Mouse (Mus musculus) thymus, adult 18-20 months (tissue): ENCODE data around the gene Mtcl1.

Experiments used
- DNase-seq, 2 experiments: peaks; one replicate each; pipeline ENCODE4 v3.0.0; 2022; ENCODE audit warnings: mixed read lengths in 2 of 2

Gene Mtcl1

DNA sequence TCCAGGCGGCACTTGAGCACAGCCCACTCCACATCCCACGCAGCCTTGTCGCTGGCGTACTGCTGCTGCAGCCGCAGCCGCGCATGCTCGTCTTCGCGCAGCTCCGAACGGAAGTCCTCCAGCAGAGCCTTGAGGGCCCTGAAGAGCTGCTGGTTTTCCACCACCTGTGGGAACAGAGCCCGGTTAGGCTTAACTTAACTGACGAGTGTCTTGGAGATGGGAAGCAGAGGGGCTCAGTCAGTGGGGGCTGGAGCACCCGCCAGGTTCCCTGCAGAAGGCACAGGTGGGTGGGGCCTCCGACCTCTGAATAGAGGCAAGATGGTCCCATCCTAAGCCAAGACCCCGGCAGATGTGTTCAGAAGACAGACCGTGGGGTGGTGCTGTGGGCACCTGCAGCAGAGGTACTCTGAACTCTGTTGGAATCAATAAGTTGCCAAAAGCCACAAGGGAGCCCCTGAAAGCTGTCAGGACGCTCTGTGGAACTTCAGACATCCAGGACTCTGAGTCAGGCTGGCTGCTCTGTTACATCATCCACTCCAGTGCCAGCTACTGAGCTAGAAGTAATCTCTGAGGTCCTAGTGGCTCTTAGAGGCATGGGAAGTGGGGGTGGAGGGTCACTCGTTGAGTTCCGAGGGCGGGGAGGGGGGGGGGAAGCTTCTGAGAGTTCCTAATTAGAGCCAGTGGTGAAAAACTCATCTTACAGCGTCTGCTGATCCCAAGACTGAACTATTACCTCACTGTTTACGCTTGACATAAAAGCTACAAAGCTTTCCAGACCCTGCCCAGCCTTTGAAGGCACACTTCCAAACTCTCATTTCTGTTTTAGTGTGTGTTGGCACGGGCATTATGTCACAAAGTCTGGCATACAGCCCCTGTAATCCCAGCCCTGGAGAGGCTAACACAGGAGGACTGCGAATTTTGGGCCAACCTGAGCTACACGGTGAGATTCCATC is 91.2 kb downstream of the Mtcl1 start:
- no peak for DNase-seq

DNA sequence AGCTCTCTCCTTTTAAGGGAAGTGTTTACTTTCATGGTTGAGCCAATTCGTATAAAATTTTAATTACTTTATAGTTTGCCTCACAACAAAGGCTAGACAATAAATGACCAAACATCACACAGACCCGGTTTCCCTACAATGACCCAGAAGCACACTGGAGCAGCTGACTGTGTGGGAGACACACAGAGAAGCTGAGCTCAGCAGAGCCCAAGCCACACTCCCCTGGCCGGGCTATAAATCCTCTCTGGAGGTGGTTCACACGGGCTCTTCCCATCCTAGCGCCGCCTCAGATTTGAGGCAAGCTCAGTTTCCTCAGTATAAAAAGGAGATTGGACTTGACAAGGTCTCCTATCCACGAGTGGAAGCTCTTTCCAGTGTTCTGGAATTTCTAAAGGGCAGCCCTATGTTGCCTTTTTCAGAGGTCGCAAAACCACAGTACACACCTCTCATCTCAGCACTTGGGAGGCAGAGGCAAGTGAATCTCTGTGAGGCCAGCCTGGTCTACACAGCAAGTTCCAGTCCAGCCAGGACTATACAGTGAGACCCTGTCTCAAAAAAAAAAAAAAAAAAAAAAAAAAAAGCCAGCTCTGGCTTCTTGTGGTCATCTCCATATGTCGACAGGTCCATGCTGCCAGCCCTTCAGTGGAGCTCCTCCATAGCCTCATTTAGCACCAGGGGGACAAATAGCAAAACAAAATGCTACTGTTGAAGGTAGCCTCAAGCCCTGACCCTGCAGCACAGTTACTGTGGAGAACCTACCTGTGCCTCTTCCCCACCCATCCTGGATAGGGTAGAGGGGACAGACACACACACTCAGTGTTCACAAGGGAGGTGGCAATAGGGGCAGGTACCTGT is 92.2 kb downstream of the Mtcl1 start:
- DNase-seq = no peak

DNA sequence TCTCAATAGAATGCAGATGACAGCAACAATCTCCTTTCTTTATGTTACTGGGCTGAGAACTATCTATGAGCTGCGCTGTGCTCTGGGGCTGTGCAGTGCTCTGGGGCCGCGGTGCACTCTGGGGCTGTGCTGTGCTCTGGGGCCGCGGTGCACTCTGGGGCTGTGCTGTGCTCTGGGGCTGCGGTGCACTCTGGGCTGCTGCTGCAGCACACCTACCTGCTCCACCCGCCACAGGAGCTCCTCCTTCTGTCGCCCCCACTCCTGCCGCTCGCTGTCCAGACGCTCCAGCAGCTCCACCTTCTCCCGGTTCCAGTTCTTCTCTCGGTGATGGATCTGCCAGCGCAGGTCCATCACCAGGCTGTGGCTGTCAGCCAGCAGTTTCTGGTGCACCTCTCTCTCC is 95.6 kb downstream of the Mtcl1 start:
- no peak for DNase-seq

DNA sequence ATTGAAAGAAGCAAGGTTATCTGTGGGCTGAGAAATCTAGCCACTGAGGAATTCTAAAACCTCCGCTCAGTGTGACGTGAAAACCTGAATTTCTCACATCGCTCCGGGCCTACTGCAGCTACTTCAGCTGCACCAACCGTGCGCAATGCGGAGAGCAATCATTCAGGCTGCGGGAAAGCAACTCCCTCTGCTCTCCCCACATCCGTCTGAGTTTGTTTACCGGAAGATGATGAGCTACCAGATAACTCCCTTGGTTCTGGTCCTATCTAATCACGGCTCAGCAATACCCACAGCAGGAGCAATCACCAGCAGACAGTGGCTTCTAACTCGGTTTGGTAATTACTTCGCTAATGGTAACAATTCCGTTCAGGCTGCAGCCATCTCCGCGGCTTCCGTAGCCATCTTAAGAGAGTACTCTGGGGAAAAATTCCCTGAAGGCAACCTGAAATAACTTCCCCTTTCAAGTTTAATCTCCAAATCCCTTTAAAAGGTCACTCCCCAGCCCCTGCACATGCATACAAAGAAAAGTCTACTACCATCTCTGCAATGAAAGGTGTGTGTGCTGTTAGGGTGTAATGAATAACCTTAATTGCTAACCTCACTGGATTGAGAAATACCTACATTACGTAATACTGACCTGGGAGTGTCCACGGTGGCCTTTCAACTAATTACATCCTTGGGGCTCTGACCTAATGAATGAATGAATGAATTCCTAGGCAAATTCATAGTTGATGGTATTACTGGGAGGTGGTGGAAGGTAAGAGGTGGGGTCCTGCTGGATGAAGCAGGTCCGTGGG is 96.5 kb downstream of the Mtcl1 start:
- no peak for DNase-seq

DNA sequence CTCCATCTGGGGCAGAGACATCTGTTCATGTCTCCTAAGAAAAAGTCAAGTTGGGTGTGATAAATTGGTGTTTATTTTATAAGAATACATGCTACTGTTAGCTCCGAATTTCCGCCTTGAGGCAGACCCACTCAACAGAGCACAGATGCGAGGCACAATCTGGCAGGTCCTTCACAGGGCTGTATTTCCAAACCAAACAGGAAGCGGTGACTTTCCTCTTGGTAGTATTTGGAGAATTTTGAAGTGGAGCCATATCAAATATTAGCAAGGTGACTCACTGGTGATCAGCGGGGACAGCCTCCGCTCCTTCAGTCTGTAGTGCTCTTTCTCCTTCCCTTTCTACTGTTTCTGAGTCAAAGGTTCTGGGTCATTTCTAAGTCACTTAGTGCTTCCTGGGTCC is 97.3 kb downstream of the Mtcl1 start:
- DNase-seq = no peak

DNA sequence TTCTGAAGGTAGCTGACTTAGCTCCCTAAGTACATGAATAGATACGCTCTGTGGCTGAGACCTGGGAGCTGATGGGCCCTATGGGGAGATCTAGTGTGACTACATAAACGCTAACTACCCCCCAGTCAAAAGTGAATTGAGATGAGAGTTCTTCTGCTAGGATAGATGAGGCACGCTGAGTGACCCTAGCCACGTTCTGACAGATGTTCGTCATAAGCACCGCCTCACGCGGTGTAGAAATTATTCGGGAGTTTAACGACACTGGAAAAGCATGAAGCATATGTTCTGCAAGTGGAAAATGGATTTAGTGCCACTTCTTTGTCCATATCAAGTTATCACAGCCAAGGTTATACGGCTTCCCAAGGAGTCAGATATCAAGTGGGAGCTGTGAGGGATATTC is 98.9 kb downstream of the Mtcl1 start:
- DNase-seq = no peak

DNA sequence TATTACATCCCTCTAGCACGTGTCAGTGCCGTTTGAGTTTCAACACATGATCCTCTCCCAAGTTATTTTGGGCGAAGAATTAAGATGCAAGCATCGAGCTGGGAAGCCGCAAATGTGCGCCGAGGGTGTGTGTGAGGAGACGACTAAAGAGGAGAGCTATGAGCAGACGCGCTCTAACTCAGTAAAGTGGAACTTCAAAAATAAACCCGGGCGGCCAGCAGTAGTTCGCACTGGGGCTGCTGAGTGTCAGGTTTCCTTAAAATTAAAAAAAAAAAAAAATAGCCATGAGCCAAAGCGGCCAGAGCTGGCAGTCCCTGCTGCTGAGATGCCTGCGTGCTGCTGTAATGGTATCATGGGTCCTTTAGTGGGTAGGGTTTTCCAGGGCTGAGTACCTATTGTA is 99.4 kb downstream of the Mtcl1 start:
- DNase-seq = no peak

DNA sequence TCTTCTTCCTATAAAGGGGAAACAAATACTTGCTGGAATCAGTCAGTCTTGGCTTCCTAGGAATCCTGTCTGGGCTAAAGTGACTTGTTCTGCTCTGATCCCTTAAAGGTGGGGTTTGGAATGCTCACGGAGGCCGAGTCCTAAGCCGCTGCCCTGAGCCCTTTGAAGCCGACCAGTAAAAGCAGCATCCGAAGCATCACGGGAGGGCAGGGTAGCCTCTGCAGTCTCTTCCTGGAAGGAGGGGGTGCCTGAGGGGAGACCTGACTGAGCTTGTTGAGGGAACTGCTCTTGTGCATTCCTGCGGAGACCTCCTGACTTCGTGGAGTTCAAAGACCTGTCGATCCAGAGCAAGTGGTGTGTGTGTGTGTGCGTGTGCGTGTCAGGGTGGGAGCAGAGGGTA is 103.2 kb downstream of the Mtcl1 start:
- DNase-seq = no peak

DNA sequence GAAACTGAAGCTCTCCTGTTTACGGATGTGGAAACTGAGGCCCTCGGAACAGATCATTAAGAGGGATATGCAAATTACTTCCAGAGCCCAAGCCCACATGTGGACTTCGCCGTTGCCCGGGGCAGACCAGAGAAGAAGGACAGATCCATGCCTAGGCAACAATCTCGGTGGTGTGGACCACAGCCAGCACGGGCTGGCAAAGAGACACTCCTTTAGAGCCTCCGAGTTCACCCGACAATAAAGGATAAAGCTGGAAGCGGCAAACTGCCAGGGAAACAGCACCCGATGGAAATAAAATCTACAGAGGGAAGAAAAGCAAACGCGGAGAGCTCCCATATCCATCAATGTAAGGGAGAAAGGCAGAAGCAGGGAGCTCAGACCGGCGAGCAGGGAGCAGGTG is 103.9 kb downstream of the Mtcl1 start:
- DNase-seq = no peak

DNA sequence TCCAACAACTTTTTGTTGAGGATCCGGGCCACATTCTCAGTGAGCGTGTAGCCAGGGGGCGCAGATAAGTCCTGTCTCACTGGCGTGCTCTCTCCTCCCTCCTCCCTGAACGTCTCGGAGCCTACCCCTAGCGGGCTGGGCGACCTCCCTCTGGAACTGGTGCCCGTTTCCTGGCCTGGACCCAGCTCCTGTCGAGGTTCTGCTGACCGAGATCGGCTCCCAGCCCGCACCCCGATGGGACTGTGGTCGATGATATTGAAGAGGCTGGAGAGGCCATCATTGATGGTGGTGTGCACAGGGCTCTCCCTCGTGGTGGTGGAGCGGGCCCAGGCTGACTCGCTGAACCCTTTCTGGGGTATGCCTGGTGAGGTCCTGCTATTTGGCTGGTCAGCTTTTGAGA is 106.6 kb downstream of the Mtcl1 start:
- DNase-seq = no peak

DNA sequence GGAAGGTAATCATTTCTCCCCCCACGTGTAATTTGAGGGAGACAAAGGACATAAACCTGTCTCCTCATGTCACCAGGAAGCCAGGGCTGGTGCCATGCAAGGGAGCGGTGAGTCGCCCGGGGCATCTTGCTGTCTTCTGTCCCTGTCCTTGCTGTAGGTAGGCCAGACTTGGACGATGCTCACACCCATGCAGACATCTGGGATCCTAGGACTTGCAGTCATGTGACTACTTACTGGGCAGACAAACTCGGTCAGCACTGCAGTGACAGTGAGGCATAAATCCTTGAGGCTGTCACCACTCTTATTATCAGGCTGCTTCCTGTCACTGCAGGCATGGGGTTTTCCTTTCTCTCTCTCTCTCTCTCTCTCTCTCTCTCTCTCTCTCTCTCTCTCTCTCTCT is 107.9 kb downstream of the Mtcl1 start:
- no peak for DNase-seq

DNA sequence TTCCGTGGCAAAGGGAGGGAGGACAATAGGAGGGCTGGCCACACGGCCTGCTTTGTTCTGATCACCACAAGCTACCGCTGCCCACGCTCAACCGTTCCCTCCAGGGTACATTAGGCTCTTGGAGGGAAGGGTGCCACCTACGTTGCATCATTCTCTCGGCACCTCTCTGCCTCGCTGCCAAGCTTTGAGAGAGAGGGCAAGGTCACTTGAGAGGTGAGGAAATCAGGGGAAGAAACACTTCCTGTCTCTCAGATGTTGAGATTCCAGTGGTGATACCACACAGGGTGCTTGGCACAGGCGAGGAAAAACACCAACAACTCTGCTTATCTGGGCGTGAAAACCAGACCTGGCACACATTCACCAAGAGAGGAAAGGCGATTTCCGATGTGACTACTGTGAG is 108.8 kb downstream of the Mtcl1 start:
- no peak for DNase-seq

DNA sequence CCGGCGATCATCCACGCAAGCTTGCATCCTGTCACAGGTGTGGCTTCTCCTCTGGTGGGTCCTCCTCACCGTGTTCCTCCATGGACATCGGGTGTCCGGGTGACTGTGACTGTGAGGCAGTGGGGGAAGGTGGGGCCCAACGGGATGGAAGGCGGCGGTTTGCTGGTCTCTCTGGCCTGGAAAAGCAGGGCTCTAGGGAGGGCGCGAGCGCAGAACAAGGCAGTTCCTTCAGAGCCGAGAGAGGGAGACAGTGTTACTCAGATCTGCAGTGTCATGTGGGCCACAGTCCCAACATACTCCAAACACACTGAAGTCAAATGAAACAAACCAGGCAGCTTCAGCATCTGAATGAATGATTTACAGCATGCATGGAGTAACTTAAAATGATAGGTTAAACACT is 111.6 kb downstream of the Mtcl1 start:
- no peak for DNase-seq

DNA sequence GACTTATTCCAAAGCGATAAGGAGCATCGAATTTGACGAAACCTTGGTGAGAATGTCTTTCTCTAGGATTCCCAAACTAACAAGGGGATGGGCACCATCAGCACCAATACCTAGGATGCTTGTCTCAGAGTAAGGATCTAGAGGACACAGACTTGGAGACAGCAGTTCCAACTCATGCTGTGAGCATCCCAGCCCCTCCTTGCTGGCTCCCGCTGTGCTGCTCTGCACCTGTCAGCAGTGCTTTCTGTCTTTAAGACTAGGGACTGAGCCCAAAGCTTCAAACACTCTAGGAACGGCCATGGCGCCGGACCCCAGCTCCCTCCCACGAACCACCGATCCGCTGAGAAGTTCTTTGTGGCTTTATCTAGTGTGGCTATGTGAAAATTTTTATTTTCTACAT is 114.0 kb downstream of the Mtcl1 start:
- DNase-seq = no peak

DNA sequence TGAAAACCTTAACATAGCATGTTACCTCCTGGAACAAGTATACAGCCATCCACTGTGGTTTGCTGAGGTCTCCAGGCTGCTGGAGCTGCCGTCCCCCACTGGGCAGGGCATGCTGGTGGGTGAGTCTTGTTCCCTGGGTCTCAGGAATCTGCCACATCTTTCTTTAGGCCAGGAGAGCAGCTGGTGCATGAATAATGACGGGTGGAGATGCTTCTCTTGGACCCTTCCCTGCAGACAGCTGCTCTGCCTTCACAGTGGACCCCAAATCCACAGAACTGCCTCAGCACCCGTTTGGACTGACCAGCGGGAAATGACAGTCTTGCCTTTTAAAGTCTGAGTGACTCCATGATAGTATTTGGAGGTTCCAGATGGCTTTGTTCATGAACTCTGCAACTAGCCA is 114.7 kb downstream of the Mtcl1 start:
- DNase-seq = no peak

DNA sequence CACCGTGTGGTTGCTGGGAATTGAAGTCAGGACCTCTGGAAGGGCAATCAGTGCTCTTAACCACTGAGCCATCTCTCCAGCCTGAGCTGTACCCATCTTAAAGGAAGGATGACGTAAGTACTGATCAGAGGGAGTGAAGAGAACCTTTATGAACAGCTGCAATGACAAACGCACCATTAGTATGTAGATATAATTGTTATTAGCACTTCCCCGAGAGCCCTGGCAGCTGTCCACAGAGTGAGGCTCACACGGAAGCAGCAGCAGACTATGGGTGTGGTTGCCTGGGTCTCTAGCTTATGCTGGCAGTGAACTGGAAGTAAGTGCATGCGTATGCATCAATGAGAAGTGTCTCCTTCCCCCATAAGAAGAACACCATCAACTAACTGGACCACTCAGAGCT is 118.3 kb downstream of the Mtcl1 start:
- no peak for DNase-seq

DNA sequence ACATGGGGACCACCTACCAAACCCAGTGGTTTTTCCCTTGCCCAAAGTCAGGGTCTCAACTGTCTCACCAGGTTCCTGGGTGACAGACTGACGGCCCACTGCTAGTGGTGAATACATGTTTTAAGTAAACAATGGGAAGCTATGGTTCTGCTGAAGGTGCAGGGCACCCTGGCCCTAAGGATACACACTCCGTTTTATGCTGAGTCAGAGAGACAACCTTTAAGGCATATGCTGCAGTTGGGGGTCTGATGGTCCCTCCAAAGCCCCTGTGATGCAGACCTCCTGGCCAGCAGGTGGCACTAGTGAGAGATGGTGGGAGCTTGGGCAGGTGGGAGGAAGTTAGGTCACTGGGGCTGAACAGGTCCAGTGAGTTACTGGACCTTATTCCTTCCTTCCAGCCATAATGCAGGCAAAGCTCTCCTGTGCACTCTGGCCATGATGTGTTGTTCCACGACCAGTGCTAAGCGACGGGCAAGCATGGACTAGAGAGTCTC is 123.0 kb downstream of the Mtcl1 start:
- no peak for DNase-seq

DNA sequence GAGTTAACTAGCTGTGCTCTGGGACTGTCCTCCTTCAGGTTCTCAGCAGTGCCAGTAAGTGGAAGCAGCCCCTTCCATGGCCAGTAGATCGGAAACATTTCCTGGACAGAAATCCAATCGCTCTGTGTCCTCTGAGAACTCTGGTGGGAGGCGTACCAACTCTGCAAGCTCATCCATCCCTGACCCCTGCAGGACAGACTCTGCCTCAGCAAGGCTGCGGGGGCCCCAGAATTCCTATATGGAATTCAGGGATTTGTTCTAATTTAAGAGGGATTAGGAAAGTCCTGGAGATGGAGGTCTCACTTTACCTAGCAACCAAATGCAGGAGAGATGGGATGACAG is 123.4 kb downstream of the Mtcl1 start:
- no peak for DNase-seq

DNA sequence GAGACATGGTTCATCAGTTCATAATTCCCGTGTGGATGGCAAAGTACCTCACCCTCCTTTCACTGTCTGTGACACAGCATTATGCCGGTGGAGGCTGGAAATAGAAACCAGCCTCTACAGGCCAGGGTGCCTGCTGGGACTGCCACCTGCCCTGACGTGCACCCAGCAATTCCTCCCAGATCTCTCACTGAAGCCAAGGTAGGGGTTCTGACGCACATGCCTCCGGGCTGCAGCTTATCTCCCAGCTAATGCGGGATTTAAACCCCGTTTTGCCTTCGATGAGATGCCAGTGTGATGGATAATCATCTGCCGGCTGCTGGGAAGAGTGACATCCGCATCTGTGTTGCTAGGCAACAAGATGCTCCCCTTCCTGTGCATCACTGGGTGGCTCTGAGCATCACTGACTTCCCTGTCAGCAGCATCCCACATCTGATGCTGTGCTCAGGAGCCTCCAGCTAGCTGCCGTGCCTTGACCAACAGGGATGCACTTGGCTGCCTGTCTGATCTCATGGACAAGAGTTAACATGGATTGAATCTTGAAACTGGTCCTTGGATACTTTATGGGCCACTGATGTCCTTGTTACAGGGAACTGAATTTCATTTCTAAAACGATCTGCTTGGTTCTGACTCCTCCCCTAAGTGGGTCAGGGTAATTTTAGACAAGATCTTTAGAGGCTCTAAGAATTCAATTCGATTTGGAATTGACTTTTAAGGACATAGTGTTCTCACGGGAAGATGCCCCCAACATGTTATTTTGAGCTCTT is 123.9 kb downstream of the Mtcl1 start:
- no peak for DNase-seq

DNA sequence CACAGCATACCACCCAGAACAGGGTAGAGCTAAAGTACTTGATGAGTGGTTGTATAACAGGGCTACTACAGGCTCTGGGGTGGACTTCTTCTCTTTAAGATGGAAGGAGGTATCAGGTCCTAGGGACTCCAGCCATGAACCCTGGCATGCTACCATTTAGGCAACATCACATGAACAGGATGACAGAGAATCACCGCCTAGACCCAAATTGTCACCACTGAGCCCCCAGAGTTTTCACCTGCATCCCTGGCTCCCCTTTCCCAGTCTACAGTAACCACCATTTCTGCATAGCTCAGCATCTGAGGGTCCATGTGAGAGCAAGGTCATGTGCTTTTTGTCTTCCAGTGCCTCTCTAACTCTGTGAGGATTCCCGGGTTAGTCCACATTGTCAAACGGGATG is 124.7 kb downstream of the Mtcl1 start:
- no peak for DNase-seq

DNA sequence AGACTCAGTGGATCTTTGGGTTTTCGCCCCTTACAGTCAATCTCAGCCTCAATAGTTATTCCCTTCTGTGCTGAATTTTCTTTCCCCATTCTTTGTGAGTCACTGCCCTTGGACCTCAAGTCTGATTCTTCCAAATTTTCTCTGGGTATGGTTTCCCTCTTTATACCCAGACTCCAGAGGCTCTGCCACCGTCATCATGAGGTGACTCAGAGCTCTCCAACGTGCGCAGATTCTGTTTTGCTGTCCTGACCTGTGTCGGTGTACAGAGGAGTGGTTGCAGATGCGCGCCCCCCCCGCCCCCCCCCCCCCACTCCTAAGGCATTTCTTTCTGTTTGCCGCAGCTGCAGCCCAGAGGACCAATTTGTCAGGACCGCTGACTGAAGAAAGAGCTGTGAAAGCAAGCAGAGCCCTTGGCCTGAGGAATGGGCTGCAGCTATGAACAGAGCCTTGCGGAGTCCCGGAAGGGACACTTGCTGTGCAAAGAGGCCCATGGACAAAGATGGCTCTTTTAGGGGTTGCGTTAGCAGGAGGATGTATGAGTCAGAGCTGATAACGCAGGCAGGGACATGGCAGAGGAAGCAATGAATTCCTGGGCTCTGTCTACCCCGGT is 126.8 kb downstream of the Mtcl1 start:
- DNase-seq = no peak

DNA sequence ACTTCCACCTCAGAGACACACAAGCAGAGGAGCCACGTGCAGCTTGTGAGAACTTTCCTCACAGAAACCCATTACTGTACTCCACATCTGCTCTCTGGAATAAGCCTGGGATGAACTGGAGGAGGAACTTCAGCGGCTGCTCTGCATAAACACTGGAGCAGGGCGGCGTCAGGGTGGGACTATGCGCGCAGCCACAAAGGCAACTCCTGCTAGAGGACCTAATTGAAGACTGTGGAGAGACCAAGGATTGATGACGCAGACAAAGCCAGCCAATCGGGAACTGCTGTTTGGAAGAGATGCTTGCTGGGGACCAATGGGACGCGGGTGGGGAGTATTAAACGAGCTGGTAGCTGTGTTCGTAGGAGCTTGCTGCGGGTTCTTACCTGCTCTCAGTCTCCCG is 127.6 kb downstream of the Mtcl1 start:
- DNase-seq = no peak
